Mouse (Mus musculus) cerebellum, adult 9-10 months (tissue): ENCODE results near the gene Chadl.

Experiments
- DNase-seq: peaks from one replicate; pipeline ENCODE4 v3.0.0; 2022

Gene Chadl

GRCm38 (mm10) chr15:81700161-81700560 is 3.1 kb upstream of the Chadl start:
- DNase-seq, result no peak

DNA sequence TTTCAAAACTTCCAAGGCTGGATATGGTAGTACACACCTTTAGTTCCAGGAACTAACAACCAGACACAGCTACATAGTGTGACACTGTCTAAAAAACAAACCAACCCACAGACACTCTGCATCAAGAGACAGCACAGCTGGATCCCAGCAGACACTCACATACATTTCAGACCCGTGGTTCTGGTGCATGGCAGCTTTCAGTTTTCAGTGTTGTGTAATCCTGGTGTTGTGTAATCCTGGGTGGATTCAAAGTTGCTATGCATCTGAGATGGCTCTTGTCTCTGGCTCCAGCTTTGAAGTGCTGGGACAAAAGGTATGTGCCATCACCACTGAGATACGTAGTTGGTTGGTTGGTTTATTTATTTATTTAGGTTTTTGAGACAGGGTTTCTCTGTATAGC is 1.4 kb upstream of the Chadl start:
- DNase-seq, result no peak

GRCm38 (mm10) chr15:81697847-81698246 is 760 bp upstream of the Chadl start:
- DNase-seq, result peak; percentile 62

GRCm38 (mm10) chr15:81694891-81695290 is 2.2 kb downstream of the Chadl start:
- no peak for DNase-seq

- DNase-seq, result peak; percentile 86
Measured at GRCm38 (mm10) chr15:81693967-81694881, 2.9 kb downstream of the Chadl start.

DNA sequence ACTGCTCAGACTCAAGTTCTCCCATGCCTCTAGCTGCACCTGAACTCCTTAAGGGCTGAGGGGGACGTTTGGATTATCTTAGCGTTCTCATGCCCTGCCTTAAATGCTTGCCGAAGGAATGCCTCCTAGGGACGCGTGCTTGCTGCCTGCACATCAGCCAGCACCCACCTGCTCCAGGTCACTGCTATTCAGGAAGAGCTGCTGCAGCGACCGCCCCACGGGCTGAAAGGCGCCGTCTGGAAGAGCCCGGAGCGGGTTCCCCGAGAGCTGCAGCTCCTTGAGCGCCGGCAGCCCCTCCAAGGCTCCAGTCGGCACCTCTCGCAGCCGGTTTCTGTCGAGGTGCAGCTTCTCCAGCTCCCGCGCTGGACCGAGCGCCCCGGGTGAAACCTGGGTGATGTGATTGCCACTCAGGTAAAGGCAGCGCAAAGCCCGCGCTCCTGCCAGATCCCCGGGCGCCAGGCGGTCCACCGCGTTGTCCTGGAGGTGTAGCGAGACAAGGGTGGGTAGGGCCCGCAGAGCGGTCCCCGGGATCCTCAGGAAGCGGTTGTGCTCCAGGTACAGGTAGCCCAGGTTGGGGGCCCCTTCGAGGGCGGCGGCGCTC is 3.6 kb downstream of the Chadl start:
- DNase-seq, result no peak

GRCm38 (mm10) chr15:81680301-81680805 is 16.7 kb downstream of the Chadl start:
- no peak for DNase-seq

GRCm38 (mm10) chr15:81676637-81677036 is 20.4 kb downstream of the Chadl start:
- no peak for DNase-seq

DNA sequence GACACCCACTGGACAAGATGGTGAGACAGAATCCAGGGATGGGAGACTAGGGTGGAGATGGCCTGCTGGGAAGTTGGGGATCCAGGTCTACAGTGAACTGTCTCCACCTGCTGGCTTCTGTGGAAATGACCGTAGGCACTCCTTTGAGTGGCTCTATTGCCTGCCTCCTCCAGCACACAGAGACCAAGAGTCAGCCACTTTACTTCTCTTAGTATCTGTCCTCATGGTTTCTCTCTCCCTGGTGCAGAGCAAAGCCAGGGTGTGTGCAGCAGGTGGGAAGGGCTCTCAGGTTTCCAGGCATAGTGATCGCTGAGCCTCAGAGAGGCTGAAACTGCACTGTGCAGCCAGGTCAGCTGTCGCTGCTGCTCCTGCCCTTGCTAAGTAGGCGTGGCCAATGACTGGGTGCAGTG is 26.9 kb downstream of the Chadl start:
- DNase-seq, result peak; percentile 38

DNA sequence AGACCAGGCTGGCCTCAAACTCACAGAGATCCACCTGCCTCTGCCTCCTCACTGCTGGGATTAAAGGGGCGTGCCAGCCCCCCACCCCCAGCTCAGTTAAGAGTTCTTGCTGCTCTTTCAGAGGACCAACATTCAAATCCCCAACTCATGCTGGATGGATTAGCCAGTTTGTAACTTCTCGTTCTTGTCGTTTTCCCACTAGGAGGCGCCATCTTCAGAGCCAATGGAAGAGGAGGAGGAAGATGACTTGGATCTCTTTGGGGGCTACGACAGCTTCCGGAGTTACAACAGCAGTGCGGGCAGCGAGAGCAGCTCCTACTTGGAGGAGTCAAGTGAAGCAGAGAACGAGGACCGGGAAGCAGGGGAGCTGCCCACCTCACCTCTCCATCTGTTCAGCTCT is 30.1 kb downstream of the Chadl start:
- no peak for DNase-seq

- DNase-seq, result peak; percentile 88
Measured at GRCm38 (mm10) chr15:81663697-81664561, 33.2 kb downstream of the Chadl start, which contains the start of gene L3mbtl2. Gene L3mbtl2 (plus strand): TSS chr15:81663889.

DNA sequence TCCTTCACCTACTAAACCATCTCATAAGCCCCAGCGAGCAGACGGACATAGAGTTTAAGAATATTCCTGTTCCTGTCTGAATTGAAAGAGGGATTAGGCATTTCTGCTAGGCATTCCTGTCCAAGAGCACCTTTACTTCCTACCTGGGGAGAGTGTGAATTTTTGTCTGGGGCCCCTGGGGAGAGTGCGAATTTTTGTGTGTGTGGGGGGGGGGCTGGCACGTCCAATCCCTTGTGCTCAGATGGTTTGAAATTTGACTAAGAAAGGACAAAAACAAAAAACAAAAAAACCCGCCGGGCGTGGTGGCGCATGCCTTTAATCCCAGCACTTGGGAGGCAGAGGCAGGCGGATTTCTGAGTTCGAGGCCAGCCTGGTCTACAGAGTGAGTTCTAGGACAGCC is 33.8 kb downstream of the Chadl start:
- peak; percentile 24 for DNase-seq

GRCm38 (mm10) chr15:81661701-81662100 is 35.4 kb downstream of the Chadl start:
- DNase-seq, result no peak

- peak; percentile 87 for DNase-seq
Measured at GRCm38 (mm10) chr15:81650636-81651035, 46.5 kb downstream of the Chadl start.

- DNase-seq, result peak; percentile 77
Measured at GRCm38 (mm10) chr15:81649516-81650455, 47.3 kb downstream of the Chadl start.
